Mouse (Mus musculus) ovary, postnatal 10 days (tissue): ENCODE results near the gene Pde4a.
"Not testable (repeated sequence)": the region's sequence is repeated elsewhere in the genome, so short reads cannot be mapped to it uniquely, and the experiment has no call there.

ENCODE experiments used
- DNase-seq: peaks from one replicate; pipeline ENCODE4 v3.0.0; 2022; ENCODE audit warnings: low spot score

The Pde4a gene

GRCm38 (mm10) chr9:21244428-21245112 is 79.1 kb downstream of the Pde4a start:
- no peak for DNase-seq

GRCm38 (mm10) chr9:21245113-21245487 is 79.6 kb downstream of the Pde4a start:
- no peak for DNase-seq

GRCm38 (mm10) chr9:21246342-21246741 is 80.8 kb downstream of the Pde4a start:
- no peak for DNase-seq

- DNase-seq = no peak
Observed at GRCm38 (mm10) chr9:21248326-21248725, 82.8 kb downstream of the Pde4a start, which contains the start of gene S1pr5. S1pr5 (minus strand) TSS chr9:21248443.

GRCm38 (mm10) chr9:21249629-21250508 is 84.4 kb downstream of the Pde4a start:
- no peak for DNase-seq

GRCm38 (mm10) chr9:21250509-21250908 is 85.0 kb downstream of the Pde4a start:
- DNase-seq = no peak

GRCm38 (mm10) chr9:21251116-21251735 is 85.7 kb downstream of the Pde4a start:
- no peak for DNase-seq

- no peak for DNase-seq
Observed at GRCm38 (mm10) chr9:21254690-21255089, 89.2 kb downstream of the Pde4a start.

- DNase-seq = not testable (repeated sequence)
Observed at GRCm38 (mm10) chr9:21256349-21256748, 90.8 kb downstream of the Pde4a start.

GRCm38 (mm10) chr9:21260491-21261040 is 95.1 kb downstream of the Pde4a start:
- DNase-seq = no peak

- no peak for DNase-seq
Observed at GRCm38 (mm10) chr9:21261831-21262230, 96.3 kb downstream of the Pde4a start.
